Mouse (Mus musculus): Measurements from ENCODE around the gene Tbc1d9b.

DNA sequence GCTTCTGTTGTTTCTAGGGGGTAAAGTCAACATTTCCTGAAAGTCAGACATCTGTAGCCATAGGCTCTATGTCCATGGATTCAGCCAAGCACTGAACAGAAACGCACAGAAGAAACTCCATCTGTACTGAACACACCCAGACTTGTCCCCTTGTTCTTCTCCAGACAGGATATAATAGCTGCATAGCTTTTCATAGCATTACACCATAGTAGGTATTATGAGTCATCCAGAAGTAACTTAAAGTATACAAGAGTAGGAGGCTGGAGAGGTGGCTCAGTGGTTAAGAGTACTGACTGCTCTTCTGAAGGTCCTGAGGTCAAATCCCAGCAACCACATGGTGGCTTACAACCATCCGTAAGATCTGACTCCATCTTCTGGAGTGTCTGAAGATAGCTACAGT lies 24.6 kb downstream of the Tbc1d9b start:
- no peak for TF ChIP-seq GATA1 (IDR thresholded peaks at IDR 0.05; ENCODE audit: low read length)
- no peak for TF ChIP-seq TAL1 (IDR thresholded peaks at IDR 0.05; ENCODE audit: low read length)

Data from erythroblast, embryonic 14.5 days (primary cell).